Mouse (Mus musculus) ZHBTc4 (cell line): ENCODE data around the gene Stra6l.
A peak's percentile ranks its signal among the peaks of the same experiment; 100 is the strongest.

Experiments
- DNase-seq: peaks from one replicate; pipeline ENCODE4 v3.0.0-alpha.2; 2011; ENCODE audit warnings: low read depth, low spot score

The Stra6l gene

DNA sequence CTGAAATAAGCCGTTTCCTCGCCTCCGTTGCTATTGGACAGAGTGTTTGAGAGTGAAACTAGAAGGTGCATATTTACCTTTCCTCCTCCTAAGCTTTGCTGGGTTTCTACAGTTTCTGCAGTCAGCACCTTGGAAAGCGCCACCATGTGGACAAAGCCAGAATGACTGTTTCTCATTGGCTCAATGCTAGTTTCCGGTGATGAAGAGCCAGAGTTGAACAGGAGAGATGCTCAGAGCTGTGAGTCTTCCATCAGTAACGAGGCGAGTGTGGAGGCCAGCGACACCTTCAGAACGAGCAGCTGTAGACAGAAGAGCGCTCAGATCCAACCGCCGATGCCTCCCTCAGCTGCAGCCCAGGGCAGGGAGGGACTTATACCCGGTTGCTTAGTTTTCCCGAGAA is 4.1 kb upstream of the Stra6l start:
- DNase-seq = peak; percentile 81

DNA sequence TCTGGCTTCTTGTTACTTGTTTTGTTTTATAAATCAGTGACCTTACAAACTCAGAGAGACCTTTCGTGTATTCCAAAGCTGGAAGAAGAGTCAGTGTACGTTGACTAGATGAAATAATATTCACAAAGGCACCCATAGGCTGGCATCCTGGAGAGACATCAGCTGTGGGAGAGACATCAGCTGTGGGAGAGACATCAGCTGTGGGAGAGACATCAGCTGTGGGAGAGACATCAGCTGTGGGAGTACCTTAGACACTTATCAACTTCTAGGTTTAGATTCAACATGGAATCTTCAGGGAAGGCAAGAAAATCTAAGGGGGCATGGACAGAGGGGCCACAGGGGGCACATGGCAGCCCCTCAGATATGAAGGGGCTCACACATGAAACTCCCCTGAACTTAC is 2.2 kb upstream of the Stra6l start:
- DNase-seq = no peak

DNA sequence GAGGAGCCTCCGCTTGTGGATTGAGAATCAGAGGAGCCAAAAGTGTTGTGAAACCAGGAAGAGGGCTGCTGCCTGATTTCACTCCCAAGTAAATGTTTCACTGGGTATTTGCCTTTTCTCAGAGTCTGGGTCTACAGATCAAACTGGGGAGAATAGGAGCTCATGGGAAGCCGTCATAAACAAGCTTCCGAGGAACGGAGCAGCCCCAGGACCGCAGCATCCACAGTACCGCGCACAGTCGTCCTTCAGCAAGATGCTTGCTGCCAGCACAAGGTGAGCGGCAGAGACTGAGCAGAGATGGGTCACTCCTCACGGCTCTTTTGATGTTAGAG is 327 bp downstream of the Stra6l start:
- DNase-seq = no peak

DNA sequence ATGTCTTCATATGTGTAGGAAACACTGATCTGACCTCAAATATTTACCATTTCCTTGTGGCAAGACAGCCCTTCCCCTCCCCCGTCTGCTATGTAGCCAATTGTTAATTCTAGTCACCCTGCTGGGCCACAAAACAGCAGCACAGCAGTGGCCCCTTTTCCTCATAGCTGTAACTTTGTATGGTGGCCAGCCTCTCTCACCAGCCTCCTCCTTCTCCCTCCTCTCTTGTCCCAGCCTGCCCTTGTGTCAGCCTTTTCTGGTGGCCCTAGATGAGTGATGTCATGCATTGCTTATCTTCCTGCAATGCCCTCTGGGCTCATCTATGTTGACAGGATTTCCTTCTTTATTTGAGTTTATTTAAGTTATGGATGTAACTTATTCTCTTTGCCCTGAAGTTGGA is 955 bp downstream of the Stra6l start:
- DNase-seq = peak; percentile 35

DNA sequence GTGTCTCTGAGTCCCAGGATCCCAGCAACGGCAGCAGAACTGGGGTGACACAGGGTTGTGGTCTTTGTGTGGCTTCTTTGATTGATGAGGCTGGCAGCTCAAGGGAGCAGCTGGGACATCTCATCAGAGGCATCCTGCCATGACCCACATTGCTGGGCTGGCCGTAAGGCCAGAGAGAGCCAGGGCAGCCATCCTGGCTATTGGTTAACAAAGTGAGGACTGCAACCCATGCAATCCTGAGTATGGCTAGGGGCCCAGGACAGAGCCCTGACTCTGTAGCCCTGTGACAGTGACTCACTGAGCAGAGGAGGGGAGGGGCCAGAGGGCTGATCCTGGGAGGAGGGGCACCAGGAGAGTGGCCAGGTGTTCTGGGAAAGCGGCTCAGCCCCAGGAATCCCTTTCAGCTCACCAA is 3.2 kb downstream of the Stra6l start:
- peak; percentile 57 for DNase-seq

DNA sequence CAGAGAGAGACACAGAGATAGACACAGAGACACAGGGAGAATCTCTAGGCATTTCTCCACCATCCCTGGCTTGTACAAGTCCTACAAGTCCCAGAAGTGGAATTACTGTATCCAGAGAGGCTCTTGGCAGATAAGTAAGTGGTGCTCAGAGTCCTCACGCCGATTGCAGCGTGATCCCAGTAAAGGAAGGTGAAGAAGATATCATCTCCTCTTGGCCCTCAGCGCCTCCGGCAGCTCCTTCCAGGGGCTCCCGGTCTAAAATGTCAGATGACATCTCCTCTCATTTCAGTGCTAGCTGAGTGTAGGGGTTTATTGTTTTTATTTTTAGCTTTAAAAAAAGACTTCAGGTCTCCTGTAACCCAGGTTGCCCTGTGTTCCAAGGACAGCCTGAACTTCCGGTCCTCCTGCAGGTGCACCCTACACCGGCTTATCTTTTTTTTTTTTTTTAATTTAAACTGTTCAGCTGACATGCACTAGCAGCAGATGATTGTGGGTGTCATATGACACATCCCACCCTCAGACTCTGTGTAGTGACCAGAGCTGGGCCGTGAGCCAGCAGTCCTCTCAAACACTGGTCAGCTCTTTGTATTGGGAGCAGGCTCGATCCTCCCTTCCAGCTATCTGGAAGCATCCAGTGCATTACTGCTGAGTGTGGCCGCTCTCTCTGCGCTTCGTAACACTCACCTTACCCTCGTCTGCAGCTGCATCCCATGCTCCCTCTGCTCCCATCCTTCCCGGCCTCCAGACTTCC is 5.2 kb downstream of the Stra6l start:
- no peak for DNase-seq

DNA sequence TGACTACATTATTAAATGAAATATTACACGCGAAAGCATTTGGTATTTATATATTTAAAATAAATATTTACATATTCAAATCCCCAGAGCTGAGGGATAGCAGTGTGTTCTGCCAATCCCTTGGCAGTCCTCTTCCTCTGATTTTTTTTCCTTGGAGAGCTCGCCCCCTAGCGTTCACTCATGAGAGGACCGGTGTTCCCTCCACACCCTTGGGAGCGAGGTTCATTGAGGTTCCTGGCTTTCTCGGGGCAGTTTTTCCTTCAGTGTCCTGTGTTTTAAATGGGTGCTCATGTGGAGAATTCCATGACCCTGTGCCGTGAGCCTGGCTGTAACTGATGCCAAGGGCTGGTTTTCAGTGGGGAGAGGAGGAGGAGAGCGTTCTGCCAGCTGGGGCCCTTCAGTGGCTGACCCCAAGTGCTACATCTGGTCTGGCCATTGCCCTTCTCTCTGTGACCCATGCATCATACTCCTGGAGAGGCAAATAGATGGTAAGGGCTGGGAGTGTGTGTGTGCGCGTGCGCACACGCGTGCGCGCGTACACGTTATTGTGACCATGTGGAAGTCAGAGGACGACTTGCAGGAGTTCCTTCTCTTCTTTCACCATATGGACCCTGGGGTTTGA is 7.5 kb downstream of the Stra6l start:
- DNase-seq = peak; percentile 79

DNA sequence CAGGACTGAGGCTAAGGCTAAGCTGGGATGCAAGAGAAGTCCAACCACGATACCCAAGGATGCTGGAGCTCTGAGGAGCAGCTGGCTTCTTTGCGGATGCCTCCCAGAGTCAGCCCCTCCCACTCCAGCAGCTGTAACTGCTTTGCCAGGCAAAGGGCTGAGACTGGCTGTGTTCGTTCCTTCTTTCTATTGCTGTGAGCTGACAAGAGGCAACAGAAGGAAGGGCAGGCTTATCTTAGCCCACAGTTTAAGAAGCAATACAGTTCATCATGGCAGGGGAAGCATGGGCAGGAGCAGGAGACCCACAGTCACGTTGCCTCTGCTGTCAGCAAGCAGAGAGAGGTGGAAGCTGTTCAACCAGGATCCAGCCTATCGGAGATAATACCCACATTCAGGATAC is 12.7 kb downstream of the Stra6l start:
- no peak for DNase-seq

DNA sequence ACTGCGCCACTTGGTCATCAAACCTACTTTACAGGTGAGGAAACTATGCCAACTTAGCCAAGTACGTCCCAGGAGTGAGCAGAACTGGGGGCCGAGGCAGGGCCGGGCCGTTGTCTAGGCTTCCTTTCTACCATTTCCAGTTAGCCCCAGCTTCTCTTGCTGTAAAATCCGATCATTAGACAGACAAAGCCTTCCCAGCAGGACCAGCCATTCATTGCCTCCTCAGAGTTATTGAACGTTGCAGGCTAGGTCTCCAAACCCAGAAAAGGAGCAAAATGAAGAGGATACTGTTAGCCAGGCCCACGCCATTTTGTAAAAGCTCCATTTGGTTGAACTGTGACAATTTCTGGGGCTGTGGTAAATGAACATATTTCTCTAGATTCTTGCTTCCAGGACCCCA is 19.0 kb downstream of the Stra6l start:
- peak; percentile 59 for DNase-seq

DNA sequence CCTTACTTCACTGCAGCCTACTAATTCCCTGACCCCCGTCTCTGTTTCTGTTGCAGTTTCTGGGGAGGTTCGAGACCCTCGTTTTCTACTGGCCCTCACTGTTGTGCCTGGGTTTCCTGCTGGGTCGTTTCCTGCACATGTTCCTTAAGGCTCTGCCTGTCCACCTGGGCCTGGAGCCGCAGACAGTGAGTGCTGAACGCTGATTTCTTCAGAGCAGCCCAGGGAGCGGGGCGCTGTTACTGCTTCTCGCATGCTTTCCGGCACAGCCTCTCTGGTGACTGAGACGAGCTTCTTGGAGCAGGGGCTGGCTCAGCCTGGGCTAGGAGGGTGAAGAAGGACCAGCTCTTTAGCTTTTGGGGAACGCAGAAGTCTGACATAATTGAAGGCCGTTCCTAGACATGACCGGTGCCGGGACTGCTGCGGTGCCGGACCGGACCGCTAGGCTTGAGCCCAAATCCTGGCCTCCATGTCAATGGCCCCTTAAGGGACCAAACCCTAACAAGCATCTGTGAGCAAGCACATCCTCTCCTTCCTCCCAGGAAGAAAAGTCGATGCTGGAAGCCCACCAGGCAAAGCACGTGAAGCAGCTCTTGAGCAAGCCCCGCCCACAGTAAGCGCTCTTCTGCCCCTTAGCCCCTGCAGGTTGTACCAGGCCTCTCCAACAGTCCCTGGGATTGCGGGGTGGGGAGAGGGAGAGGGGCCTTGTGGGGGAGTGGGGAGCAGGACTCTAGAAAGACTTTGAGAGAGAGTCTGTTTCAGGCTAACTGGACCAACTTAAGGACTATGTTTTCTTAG is 20.8 kb downstream of the Stra6l start:
- peak; percentile 65 for DNase-seq

DNA sequence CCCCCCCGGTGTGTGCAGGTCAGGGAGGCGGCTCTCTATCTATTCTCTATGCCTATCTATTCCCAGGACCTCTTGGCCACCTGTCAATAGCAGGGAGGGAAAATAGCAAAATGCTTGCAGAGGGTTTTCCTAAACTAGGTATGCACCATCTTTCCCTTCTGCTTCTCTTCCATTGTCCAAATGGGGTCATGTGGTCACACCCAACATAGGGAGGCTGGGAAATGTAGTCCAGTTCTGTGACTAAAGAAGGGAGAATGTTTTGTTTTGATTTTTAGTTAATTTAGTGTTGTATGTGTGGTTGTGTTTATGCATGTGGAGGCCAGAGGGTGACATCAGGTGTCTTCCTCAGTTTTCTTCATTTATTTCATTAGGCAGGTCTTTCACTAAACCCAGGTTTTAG is 23.7 kb downstream of the Stra6l start:
- DNase-seq = no peak

DNA sequence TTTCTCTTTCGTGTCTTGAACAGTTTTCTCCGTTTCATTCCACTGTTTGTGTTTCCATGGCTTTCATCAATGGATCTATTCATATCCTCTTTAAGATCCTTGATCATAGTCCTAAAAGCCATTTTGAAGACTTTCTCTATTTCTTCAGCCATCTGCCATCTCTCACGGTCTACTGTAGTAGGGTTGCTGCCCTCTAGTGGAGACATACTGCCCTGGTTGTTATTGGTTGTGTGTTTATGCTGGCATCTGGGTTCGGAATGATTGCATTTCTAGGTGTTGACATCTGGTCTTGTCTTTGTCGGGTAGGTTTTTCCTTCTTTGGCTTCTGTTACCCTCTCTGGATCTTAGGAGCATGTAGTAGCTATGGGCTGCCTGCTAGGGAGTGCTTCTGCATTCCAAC is 30.5 kb downstream of the Stra6l start:
- peak; percentile 73 for DNase-seq

DNA sequence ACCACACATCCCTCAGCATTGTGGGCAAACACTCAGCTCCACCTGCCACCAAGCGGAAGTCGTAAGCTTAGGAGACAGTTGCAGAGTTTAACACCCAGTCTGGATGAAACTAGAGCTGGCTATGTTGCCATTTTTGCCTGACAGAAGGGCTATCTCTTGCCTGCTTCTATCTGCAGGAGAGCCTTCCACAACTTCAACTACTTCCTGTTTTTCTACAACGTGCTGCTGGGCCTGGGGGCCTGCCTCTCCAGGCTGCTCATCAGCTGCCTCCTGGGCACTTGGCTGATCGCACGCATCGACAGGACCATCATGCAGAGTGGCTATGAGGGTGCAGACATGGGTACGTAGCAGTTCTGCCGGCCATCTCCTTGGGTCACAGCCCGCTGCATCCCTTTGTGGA is 34.1 kb downstream of the Stra6l start:
- no peak for DNase-seq

DNA sequence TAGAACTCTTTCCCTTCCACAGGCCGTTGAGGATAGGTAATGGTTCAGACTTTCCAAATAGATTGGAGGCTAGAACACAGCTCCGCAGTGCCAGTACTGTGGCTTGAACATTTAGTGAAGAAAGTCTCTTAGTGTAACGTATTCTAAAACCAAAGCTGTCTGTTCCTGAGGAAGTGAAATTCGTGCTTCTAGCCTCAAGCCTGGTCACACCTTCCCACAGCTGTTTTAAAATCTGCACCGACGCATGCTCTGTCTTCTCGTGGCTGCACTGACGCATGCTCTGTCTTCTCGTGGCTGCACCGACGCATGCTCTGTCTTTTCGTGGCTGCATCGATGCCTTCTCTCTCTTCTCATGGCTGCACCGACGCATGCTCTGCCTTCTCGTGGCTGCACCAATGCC is 34.8 kb downstream of the Stra6l start:
- DNase-seq = no peak

DNA sequence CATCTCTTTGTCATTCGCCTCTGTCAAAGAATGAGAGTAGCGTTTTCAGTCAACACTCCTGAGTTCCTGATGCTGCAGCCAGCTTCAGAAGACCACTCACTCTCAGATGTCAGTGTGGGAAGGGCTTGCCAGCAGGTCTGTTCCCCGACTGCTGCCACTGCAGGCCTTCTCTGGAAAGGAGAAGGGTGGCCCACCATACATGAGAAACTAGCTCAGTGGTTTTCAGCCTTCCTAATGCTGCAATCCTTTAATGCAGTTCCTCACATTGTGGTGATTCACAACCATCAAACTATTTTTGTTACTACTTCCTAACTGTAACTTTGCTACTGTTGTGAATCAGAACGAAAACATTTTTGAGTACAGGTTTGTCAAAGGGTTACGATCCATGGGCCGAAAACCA is 41.0 kb downstream of the Stra6l start:
- no peak for DNase-seq

DNA sequence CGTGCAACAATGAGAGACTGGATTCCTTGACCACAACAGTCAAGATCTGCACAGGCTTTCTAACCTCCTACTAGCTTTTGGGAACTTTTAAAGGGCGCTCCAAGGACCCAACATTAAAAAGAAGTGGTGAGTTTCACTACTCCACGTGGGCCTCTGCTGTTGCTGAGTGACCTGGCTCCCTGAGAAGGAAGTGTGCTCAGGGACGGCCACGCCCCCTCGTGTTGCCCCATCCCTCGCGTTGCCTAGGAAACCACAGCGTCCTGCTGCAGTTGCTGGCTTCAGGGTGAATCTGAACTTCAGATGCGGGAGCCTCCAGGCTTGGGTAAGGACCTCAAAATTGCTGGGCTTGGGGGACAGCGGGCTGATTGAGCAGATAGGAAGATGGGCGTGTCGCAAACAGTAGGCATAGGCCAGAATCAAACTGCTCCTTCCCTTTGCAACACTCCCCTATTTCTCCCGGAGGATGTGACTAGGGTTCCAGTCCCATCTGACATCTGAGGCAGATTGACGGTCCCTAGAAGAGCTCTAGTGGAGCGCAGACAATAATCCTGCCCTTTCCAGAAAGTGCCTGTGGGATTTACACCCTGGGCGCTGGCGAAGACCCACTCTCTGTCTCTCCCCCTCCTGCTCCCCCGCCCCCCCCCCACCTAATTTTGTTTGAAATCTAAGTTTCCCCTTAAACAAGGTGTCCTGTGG is 41.8 kb downstream of the Stra6l start, which contains the start of gene Ccdc180:
Gene Ccdc180 (plus strand): TSS at position 238 of the 696 bp plus-strand sequence.
- peak; percentile 88 for DNase-seq

DNA sequence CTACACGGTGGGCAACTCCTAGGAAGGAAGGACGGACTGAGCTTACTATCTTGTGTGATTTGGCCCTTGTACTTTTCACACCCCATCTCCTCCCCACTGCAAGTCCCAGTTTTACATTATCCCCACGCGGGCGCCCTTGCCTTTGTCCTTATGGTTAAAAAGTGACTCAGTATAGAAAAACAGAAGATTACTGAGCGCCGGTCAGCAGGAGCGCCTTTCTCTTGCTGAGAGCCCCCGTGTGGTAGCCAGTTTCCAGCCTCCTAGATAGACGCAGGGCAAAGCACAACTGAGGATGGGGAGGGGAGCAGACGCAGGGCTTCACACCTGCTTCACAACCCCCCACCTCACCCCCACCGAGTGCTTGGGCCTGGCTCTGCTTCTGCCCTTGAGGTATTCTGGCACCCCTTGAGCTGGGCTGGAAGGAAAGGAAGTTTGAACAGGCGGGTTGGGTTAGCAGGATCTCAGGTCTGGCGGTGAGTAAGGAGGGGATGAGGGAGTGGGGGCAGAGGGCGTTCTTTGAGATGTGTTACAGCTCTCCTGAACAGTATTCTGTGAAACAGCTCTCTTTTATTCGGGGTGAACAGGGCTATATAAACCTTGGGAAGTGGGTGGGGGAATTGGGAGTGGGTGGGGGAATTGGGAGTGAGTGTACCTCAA is 48.1 kb downstream of the Stra6l start:
- peak; percentile 17 for DNase-seq

DNA sequence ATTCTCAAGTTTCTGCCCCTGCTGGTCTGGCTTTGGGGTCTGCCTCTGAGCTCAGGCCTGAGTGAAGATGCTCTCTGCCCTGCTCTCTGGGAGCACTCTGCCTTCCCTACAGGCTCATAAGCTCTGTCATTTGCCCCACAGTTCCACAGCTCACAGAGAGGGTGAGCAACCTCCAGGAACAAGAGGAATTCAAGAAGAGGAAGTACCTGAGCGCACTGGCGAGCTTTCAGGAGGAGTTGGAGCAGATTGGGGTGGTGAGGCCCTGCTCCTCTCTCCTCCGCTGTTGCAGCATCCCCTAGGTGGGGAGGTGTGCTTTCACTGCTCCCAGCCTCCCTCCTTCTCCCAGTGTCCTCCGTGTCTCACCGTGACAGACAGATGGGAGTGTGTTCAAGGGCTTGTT is 49.9 kb downstream of the Stra6l start:
- no peak for DNase-seq

DNA sequence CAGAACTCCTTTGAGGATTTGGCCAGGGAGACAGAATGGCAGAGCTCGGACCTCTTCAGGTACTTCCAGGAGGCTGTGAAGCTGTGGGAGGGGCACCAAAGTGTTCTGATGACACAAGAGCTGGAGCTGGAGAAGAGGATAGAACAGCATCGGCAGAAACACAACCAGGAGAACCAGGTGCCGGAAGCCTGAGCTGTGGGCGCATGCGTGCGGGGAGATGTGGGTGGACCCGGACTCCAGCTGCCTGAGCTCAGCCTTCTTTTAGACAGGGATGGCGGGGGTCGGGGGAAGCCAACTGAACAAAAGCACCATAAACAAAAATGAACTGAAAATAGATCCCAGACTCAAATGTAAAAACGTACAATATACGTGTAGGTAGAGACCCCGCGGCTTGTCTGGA is 60.8 kb downstream of the Stra6l start:
- no peak for DNase-seq

DNA sequence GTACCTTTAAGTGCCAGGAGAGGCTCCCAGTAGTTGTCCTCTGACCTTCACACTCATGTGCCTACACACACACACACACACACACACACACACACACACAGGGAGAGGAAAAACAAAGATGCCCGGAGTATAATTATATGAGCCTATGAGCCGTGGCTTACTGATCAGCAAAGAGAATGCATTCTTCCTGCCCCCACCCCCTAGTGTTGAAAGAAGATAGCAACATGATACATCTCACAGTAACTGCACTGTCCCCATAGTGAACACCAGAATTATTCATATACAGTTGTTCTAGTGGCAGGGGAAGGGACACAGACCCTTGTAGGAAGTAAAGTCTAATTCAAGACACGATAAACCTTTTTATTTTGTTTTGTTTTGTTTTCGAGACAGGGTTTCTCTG is 61.5 kb downstream of the Stra6l start:
- peak; percentile 18 for DNase-seq

DNA sequence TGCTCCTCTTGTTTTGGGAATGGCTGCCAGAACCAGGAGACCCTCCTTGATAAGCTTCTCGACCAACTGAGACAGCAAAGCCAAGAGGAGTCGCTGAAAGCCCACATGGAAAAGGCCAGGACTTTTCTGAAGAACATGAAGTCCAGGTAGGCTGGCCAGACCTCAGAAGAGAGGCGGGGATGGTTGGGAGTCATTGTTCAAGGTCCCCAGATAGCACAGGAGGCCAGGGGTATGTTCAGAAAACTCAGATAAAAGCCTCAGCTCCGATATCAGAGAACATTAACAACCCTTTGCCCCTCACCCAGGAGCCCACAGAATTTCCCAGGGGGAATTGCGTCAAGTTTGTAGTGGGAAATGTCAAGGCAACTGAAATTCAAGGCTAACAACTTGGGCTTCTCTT is 62.8 kb downstream of the Stra6l start:
- DNase-seq = no peak

DNA sequence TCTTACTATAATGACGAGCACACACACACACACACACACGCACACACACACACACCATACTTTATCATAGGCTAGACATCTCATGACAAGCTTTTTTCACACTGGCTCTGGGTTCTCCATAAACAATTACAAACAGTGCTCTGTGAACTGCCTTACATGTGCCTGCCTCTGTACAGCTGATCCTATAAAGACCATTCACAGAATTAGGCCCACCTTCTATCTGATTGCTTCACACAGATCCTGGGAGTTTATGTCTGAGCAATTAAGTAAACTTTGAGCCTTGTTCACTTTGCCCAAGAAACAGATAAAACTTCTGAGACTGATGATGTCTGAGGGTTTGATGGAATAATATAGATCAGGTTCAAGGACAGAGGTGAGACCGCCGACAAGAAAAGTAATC is 63.4 kb downstream of the Stra6l start:
- no peak for DNase-seq
